Mouse (Mus musculus) megakaryocyte, embryonic 14.5 days (primary cell): Measurements from ENCODE around the gene Mast4. TPM values are rescaled to one million over a fixed set of nuclear protein-coding genes. Genes with fewer than 3 reads are reported as not detected.
"Not testable (repeated sequence)": the region's sequence is repeated elsewhere in the genome, so short reads cannot be mapped to it uniquely, and the experiment has no call there.

Source experiments
- H3K27me3 ChIP-seq: replicated peaks from 2 replicates; pipeline ENCODE3; 2012; ENCODE audit warnings: inconsistent platforms
- H3K36me3 ChIP-seq: replicated peaks from 2 replicates; pipeline ENCODE3; 2012; ENCODE audit warnings: low read length, inconsistent platforms, mixed read lengths
- H3K4me1 ChIP-seq: 2 replicates; pipeline ENCODE4 v1.6.1; 2012; ENCODE audit warnings: inconsistent platforms
- H3K4me3 ChIP-seq: replicated peaks from 2 replicates; pipeline ENCODE3; 2012; ENCODE audit warnings: moderate library complexity, mild to moderate bottlenecking, inconsistent platforms
- H3K9me3 ChIP-seq: 2 replicates; pipeline ENCODE4 v1.6.1; 2012; ENCODE audit warnings: inconsistent platforms
- FLI1 ChIP-seq: IDR thresholded peaks from 2 replicates; pipeline ENCODE4 v1.6.1; 2012; ENCODE audit warnings: low read length, inconsistent platforms, mixed read lengths
- GATA1 ChIP-seq: IDR thresholded peaks from 3 replicates; pipeline ENCODE4 v1.6.1; 2012; ENCODE audit warnings: mixed read lengths, low read length, inconsistent platforms, borderline replicate concordance
- polyA plus RNA-seq: library from polyadenylated mRNA; stranded (reverse); fragments of >175 nt; gene quantifications from 2 replicates; pipeline ENCODE4 v1.2.3, GENCODE M21; 2012; ENCODE audit warnings: low replicate concordance; ENCODE audit not compliant: insufficient read depth

The Mast4 gene
- polyA plus RNA-seq, 1 experiment = 3.5 TPM

DNA sequence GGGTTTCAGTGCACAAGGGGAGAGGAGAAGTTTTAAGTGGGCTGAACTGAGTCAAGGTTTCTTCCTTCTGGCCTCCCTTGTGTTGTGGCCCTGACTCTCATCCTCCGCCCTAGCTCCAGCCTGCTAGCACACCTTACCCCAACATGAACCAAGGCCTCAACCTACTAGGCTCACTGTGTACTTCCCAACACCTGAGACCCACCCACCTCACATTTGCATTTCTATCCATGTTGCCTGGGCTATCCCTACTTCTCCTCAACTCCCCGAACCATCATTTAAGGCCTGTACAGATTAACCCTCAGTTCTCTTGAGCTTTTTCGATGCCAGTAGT lies 589.1 kb downstream of the Mast4 start:
- Histone ChIP-seq H3K4me3 (no peak overlapping the region), H3K4me1 (peaks cover 29% of the 10 kb centered on the region), H3K9me3 (no peaks in the 10 kb centered on the region), H3K36me3 (peaks cover 95% of the 10 kb centered on the region), H3K27me3 (no peaks in the 10 kb centered on the region)
- TF ChIP-seq FLI1 = no peak
- no peak for TF ChIP-seq GATA1

DNA sequence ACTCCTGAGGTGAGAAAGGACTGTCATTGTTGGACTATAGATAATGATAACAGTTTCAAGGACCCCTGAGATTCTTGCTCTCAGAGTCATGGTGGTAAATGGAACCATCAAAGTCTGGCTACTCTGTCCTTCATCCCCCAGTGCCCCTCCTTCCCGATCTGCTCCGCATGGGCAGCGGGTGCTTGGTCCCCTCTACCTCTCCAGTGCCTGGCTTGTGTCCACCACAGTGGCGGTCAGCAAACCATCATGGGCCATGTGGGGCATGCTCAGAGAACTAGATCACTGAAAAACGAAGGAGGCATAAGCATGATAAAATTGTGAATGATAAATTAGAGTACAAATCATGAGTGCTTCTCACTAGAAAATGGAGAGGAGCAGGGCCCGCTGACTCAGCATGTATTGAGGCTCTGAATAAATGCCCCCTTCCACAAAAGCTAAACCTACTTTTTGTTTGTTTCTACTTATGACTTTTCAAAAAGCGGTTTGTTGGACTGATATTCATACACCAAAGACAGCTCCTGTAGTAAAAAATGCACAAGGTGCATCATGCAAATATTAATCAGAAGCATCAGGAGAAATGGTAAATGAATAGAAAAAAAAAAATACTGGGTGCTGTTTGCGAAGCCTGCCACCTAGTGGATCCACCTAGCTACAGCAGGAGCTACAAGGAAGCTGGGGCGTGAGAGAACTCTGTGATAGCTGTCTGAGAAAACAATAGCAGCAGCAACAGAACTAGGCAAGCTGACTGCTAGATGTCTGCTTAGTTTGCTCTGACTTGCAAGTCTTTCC lies 589.6 kb downstream of the Mast4 start:
- peaks cover 35% of the 10 kb centered on the region for H3K4me1 ChIP-seq
- H3K4me3 ChIP-seq = no peak overlapping the region
- TF ChIP-seq FLI1 = no peak
- peaks cover 95% of the 10 kb centered on the region for H3K36me3 ChIP-seq
- no peaks in the 10 kb centered on the region for H3K27me3 ChIP-seq
- no peaks in the 10 kb centered on the region for H3K9me3 ChIP-seq

DNA sequence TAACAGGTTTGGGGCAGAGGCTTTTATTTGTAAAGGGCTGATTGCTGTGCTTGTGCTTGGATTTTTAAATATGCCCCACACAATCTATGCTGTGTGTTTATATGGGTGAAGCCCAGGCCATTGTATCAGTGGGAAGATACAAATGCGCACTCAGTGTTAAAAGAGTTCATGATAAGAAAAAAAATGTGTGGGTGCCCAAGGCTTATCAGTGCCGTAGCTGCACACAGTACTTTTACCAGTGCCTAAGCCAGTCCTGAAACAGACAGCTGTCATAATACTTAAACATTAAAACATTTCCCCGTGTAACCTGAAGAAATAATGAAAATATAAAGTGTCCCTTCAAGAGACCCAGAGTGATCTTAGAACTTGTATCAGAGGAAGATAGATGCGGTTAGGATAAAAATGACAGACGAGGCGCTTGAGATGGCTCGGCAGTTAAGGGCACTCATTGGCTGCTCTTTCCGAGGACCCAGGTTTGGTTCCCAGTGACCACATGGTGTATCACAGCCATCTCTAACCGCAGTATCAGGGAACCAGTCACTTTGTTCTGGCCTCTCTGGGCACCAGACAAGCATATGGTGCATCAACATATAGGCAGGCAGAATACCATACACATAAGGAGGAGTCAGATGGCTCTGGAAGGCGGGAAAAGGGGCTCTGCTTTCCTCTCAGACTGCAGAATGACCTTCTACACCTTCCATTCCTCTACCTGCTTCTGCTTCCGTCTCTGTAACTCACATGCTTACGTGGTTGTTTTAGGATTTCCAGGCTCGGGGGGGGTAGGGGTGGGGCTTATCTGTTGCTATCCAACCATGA lies 594.4 kb downstream of the Mast4 start:
- Histone ChIP-seq H3K27me3 (no peaks in the 10 kb centered on the region), H3K4me3 (no peak overlapping the region), H3K9me3 (no peaks in the 10 kb centered on the region), H3K36me3 (peaks cover 98% of the 10 kb centered on the region), H3K4me1 (peaks cover 32% of the 10 kb centered on the region)
- TF ChIP-seq GATA1 (no peak), FLI1 (no peak)

DNA sequence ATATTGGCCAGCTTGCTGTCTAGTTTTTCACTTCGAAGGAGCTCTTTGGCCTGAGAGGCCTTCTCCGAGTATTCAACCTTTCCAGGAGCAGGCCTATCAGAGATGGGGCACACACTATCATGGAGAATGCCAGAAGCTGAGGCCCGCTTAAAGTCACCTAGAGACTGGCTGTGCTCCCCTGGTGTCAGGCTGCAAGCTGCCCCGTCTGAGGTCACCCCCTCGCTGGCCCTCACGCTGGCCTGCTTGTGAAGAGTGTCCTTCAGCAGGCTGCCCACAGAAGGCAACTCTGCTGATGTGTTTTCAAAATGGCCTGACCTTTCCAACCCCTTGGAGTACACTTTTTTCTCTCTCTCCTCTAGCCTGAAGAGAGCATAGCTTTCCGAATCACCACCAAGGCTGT lies 596.5 kb downstream of the Mast4 start:
- H3K9me3 ChIP-seq = no peaks in the 10 kb centered on the region
- no peak for TF ChIP-seq GATA1
- no peak for TF ChIP-seq FLI1
- H3K4me3 ChIP-seq = no peak overlapping the region
- H3K4me1 ChIP-seq = peaks cover 27% of the 10 kb centered on the region
- peaks cover 96% of the 10 kb centered on the region for H3K36me3 ChIP-seq
- H3K27me3 ChIP-seq = no peaks in the 10 kb centered on the region

DNA sequence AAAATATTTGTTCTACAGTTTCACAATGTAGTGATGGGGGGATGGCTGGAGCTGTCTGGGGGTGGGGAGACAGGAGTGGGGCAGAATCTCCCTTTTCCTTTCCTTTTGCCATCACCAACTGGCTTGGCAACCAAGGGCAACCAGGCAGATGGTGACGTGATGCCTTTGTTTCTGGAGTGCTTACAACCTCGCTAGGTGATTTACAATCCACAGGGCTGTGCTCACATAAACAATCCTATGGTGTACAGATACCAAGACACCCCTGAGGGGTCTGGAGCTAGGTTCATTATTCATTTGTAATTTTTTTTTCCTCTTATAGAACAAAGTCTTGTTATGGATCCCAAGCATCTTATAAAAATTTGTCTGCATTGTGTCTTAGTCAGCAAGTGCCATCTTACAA lies 601.2 kb downstream of the Mast4 start:
- no peak overlapping the region for H3K4me3 ChIP-seq
- H3K4me1 ChIP-seq = peaks cover 21% of the 10 kb centered on the region
- H3K9me3 ChIP-seq = no peaks in the 10 kb centered on the region
- no peaks in the 10 kb centered on the region for H3K27me3 ChIP-seq
- TF ChIP-seq FLI1 = no peak
- TF ChIP-seq GATA1 = no peak
- peaks cover 63% of the 10 kb centered on the region for H3K36me3 ChIP-seq

DNA sequence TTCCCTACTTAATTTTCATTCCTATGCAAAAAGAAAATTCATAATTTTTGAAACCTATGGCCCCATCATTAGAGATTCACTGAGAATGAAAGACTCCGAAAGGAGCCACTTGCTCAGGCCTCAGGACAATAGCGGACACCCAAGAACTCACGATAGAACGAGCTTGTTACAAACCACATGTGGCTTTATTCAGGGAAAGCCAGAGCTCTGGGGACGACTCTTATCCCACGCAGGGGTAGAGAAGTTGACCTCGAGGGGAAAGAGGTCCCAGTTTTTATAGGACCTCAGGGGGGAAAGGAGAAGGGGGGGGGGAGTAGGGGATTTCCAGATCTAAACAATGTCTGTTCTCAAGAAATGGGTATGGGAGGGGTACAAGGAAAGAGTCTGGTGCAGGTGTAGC lies 605.3 kb downstream of the Mast4 start:
- H3K27me3 ChIP-seq, H3K9me3 ChIP-seq, H3K4me3 ChIP-seq: not testable (repeated sequence)
- H3K36me3 ChIP-seq = peaks cover 21% of the 10 kb centered on the region
- peaks cover 21% of the 10 kb centered on the region for H3K4me1 ChIP-seq

DNA sequence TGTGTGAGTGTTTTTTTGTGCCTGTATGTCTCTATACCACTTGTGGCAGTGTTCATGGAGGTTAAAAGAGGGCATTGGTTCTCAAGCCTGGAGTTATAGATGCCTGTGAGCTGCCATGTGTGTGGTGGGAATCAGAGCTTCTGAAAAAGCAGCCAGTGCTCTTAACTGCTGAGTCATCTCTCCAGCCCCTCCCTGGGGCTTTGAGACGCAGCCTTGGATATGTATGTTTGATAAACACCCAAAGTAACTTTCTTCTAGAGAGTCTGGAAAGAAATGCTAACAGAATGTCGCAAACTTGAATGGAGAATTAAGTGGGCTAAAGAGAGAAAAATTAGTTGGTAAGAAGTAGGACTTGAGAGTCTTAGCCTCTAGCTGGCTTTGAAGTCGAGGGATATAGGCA lies 606.3 kb downstream of the Mast4 start:
- H3K4me3 ChIP-seq = no peak overlapping the region
- H3K4me1 ChIP-seq = peaks cover 21% of the 10 kb centered on the region
- no peaks in the 10 kb centered on the region for H3K9me3 ChIP-seq
- TF ChIP-seq FLI1 = no peak
- TF ChIP-seq GATA1 = no peak
- H3K27me3 ChIP-seq = no peaks in the 10 kb centered on the region
- H3K36me3 ChIP-seq = peaks cover 15% of the 10 kb centered on the region

DNA sequence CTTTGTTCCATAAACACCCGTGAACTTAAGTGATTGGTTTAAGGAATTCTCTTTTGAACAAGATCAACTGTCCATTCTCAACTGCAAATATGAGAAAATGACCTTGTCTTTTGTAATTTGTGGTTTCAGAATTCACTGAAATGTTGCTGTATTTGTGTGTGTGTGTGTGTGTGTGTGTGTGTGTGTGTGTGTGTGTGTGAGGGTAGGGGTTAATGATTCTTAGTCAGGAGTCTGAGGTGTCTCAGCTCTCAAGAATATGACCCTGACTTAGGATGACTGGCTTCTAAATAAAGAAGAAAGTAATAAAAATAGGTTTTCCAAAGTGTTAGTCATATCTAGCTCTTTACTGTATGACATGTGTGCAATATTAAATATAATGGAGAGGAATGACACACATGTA lies 607.4 kb downstream of the Mast4 start:
- TF ChIP-seq FLI1 (no peak), GATA1 (no peak)
- Histone ChIP-seq H3K27me3 (no peaks in the 10 kb centered on the region), H3K36me3 (peaks cover 5% of the 10 kb centered on the region), H3K4me3 (no peak overlapping the region), H3K4me1 (peaks cover 21% of the 10 kb centered on the region), H3K9me3 (no peaks in the 10 kb centered on the region)

DNA sequence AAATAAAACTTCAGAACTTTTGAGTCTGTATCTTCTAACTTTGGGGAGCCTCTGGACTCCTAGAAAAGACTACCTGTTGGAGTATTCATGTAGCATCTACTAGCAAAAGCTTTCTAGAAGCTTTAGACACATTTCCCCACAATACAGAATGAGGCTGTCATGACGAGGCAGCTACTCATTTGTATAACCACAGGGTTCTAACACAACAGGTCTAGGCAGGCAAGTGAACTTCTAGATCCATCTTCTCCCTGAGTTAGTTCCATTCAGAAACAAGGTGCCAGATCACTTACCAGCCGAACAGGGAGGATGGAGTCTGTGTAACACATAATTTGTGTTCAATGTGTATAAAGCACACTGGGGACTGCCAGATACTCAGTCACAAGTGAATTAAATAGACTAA lies 608.4 kb downstream of the Mast4 start:
- TF ChIP-seq FLI1 (no peak), GATA1 (no peak)
- H3K4me1 ChIP-seq = peaks cover 21% of the 10 kb centered on the region
- H3K27me3 ChIP-seq = no peaks in the 10 kb centered on the region
- no peaks in the 10 kb centered on the region for H3K9me3 ChIP-seq
- H3K4me3 ChIP-seq = no peak overlapping the region
- peaks cover 2% of the 10 kb centered on the region for H3K36me3 ChIP-seq

DNA sequence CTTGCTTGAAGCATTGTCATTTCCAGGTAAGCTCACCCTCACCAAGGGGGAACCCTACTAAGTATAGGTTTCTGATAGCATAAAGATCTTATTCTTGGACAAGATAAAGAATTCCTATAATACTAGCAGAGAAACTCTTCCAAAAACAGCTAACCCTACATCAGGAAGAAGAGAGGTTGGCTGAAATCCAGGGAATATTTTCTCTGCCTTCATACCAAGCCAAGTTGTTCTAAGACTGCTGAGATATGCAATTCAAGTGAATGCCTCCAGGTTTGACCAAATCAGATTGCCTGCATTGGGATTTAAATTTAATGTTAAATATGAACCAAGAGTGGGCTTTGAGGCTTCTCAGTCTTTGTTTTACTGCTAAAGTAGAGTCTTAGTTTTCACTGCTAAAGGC lies 608.9 kb downstream of the Mast4 start:
- no peaks in the 10 kb centered on the region for H3K9me3 ChIP-seq
- no peak for TF ChIP-seq FLI1
- TF ChIP-seq GATA1 = no peak
- peaks cover under 1% of the 10 kb centered on the region for H3K36me3 ChIP-seq
- no peak overlapping the region for H3K4me3 ChIP-seq
- no peaks in the 10 kb centered on the region for H3K27me3 ChIP-seq
- H3K4me1 ChIP-seq = peaks cover 19% of the 10 kb centered on the region

DNA sequence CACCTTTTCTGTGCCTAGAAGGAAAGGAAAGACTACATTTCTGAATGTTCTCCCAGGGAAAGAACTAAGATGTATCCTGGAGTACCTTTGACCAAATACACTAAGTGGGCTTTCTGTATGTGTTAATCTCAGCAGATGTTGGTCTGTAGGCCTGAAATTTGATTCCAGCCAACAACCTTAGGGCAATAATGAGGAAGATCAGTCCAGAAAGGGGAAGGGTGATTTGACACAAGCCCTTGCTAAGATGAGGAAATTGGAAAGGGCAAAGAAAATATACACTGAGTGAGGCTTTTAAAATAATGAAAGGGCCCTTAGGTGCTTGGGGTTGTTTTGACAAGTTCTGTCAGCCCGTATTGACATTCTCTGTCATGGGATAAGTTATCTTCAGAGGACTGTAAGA lies 617.3 kb downstream of the Mast4 start:
- H3K27me3 ChIP-seq = no peaks in the 10 kb centered on the region
- no peaks in the 10 kb centered on the region for H3K4me1 ChIP-seq
- no peak overlapping the region for H3K4me3 ChIP-seq
- H3K9me3 ChIP-seq = no peaks in the 10 kb centered on the region
- H3K36me3 ChIP-seq = peaks cover 9% of the 10 kb centered on the region
- TF ChIP-seq FLI1 = no peak
- TF ChIP-seq GATA1 = no peak
